Comparison of ENCODE assay signal across 13 mouse cellular contexts in the genomic region with DNA sequence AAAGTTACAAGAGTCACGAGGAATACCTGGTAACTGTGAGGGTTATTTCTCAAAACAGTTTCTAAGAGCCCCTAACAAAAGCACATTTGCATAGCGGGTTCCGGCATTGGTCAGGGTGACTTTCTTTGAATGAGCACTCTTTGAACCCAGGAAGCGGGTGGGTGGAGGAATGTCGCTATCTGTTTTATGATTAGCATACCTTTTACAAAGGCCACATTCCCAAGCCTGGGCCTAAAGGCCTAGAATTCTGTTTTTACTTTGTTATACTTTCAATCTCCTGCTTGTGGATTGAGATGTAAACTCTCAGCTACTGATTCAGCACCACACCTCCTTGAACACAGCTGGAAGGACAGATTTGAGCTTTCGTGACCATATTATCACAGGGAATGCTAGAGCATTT. TPM values are rescaled to one million over a fixed set of nuclear protein-coding genes. Genes with fewer than 3 reads are reported as not detected.
"Had no signal": no experiment of that assay in that cellular context is flagged by ENCODE, and none has a peak within 500 bp of the region (broad histone marks: within the 10 kb centered on the region; RNA-seq: fewer than 3 reads in every experiment).

No protein-coding gene starts in this region.

RNA-seq across cellular contexts. Expression of gene Shisal2b, which starts 53.1 kb away (rescaled TPM):
- polyA plus RNA-seq: limb, embryonic 11.5 days; limb, embryonic 12.5 days; liver, adult 2 months; liver, embryonic 12.5 days; liver, embryonic 13.5 days; liver, embryonic 14.5 days; liver, embryonic 15.5 days; liver, embryonic 16.5 days; liver, postnatal 0 days; lung, adult 2 months; lung, postnatal 0 days; macrophage; myocyte had no signal
